Mouse (Mus musculus): ENCODE data around the gene Acap1.

Acap1 gene

GRCm38 (mm10) chr11:69920266-69921031 is 25.1 kb upstream of the Acap1 start:
- DNase-seq, result peak; percentile 80 to 82

DNA sequence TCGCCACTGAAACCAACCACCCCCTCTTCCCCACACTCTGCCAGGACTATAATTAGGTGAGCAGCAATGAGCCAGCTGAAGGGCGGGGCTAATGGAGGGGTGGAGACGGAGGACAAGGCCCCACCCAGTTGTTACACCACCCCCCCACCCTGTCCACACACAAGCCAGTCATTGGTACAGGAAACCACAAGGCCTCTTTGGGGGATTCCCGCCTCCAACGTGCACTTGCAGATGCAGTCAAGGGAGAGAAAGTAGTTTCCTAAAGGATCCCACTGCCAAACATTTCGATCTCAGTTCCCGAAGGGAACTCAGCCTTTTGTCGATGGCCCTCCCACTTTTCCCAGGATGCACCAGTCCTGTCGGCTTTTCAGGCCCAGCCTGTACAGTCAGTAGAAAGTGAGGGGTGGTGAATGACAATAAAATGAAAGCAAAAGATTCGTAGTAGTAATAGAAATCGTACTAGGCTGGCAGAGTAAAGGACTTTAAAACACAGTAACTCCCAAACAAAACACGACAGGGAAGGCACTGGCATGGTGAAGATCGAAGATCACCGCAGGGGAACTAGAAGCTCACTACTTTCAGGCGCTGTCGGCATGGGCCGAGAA is 24.4 kb upstream of the Acap1 start:
- DNase-seq, result peak; percentile 82

GRCm38 (mm10) chr11:69919053-69919452 is 23.7 kb upstream of the Acap1 start:
- DNase-seq, result no peak

GRCm38 (mm10) chr11:69918118-69918517 is 22.8 kb upstream of the Acap1 start:
- DNase-seq, result no peak

DNA sequence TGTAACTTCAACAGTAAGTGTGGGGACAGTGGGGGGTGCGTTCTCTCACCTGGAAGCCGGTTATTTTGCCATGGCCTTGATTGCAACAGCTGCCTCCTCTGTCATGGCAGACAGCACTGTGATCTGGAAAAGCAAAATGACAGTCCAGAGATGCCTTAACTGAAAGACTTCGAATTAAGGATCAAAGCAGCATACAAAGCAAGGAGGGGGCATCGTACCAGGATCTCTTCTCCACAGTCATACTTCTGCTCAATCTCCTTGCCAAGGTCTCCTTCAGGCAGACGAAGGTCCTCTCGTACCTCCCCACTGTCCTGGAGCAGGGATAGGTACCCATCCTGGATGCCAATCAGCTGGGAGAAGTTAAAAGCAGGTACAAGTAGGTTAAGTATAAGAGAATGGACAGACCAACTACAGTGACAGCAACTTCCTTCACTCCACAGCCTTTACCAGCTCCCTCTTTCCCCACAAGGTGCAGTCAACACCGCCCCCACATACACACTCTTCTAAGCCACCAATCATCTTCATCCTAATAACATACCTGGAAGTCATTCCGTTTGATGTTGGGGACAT is 22.1 kb upstream of the Acap1 start:
- peak in 1 of 2 experiments; percentile 3 for DNase-seq

DNA sequence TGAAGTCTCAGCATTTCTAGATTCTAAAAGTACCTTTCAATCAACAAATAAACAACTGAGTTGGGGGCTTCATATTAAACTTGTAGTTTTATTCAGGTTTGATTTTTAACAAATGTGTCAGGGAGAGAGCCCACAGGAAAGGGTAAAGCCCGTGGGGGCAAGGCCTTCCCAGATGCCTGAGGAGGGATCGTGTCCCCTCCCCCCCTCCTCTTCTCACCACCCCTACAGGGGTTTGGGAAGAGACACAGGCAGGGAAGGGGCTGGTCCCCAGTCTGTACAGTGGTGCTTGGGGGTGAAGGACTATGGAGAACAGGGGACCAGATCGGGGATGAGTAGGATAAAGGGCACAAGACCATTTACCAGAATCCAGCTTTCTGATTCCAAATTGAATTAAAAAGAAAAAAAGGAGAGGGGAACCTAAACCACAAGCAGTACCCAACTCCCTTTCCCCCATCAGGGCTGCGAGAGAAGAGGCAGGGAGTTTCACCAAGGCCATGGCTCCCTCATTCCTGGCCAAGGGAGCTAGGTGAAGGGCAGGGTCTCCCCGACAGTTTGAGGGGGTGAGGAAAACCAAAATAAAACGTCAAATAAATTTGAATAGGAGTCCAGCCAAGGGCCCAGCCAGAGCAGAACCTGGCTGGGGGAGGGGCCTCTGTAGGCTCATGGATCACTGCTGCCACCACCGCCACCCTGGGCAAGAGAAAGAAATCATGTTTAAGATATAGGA is 21.5 kb upstream of the Acap1 start:
- peak in 1 of 2 experiments; percentile 19 for DNase-seq

- DNase-seq, result peak in 1 of 2 experiments; percentile 24
These were observed 20.6 kb upstream of the Acap1 start for GRCm38 (mm10) chr11:69915667-69916627.

DNA sequence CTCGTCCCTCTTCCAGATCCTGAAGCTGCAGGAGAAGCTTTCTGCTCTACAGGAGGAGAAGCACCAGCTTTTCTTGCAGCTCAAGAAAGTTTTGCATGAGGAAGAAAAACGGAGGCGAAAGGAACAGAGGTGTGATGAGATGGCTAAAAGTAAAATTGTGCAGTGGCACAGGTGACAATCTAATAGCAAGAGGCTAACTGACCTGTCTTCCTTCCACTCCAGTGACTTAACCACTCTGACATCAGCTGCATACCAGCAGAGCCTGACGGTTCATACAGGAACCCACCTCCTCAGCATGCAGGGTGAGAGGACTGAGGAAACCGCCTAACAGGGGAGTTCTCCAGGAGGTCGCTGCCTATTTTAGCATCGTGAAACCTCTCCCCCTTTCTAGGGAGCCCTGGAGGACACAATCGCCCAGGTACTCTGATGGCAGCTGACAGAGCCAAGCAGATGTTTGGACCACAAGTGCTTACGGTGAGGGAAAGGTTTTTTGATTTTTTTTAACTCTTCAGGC is 19.6 kb upstream of the Acap1 start:
- DNase-seq, result peak in 1 of 2 experiments; percentile 2

- no peak for DNase-seq
These were observed 19.0 kb upstream of the Acap1 start for GRCm38 (mm10) chr11:69914372-69914764.

GRCm38 (mm10) chr11:69913554-69914371 is 18.4 kb upstream of the Acap1 start, which contains the start of gene Gps2:
Gps2 (plus strand) TSS chr11:69913888.
- peak; percentile 96 for DNase-seq

GRCm38 (mm10) chr11:69912716-69913530 is 17.6 kb upstream of the Acap1 start:
- DNase-seq, result no peak

- DNase-seq, result no peak
These were observed 16.4 kb upstream of the Acap1 start for GRCm38 (mm10) chr11:69911701-69912100.

GRCm38 (mm10) chr11:69910781-69911560 is 15.6 kb upstream of the Acap1 start:
- DNase-seq, result no peak

DNA sequence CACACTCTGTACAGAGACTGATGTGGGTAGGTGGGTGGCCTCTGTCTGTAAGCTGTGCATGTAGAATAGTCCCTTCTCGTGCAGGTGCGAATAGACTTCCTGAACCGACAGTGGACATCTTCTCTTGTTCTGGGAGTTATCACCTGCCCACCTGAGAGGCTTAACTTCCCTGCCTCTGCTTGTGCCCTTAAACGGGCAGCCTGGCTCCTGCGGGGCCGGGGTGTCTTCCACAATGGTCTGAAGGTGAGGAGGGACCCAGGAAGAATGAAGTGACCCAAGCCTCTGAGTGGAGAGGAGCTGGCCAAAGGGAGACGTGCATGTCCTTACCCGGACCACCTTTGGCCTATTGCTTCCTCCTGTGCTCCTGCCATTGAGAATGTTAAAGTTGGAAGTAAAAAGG is 14.8 kb upstream of the Acap1 start:
- no peak for DNase-seq

GRCm38 (mm10) chr11:69909174-69909573 is 13.8 kb upstream of the Acap1 start:
- DNase-seq, result no peak

GRCm38 (mm10) chr11:69908645-69909044 is 13.3 kb upstream of the Acap1 start:
- no peak for DNase-seq

DNA sequence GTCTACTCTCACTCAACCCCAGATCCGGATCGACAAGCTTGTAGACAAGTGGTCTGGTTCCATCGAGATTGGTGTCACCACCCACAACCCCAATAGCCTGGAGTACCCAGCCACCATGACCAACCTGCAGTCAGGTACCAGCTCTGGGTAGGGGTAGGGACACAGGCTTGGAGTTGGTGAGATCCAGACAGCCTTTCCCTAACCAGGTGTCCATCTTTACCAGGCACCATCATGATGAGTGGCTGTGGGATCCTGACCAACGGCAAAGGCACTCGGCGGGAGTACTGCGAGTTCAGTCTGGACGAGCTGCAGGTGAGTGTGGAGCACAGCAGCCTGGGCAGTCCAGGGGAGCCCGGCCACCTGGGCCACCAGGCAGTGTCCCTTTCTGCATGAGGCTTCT is 9.0 kb upstream of the Acap1 start:
- DNase-seq, result no peak

DNA sequence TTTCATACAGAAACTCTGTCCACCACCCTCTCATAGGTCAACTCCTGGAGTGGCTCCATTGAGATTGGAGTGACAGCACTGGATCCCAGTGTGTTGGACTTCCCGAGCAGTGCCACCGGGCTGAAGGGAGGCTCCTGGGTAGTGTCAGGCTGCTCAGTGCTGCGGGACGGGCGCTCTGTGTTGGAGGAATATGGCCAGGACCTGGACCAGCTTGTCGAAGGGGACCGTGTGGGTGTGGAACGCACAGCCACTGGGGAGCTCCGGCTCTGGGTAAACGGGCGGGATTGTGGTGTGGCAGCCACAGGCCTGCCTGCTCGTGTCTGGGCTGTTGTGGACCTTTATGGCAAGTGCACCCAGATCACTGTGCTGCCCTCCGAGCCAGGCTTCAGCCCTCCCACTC is 7.6 kb upstream of the Acap1 start:
- no peak for DNase-seq

DNA sequence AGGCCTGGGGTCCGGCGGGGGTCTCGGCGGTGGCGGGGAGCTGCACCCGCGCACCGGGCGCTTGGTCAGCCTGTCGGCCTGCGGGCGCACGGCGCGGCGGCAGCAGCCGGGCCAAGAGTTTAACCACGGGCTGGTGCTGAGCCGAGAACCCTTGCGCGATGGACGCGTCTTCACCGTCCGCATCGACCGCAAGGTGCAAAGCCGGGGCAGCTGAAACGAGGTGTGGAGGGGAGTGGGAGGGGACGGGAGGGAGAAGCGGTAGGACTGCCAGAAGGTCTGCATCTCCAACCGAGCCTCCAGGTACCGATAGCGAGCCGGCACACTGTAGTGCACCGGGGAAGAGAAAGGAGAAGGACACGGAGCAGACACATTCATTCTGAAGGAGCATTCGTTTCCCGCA is 6.7 kb upstream of the Acap1 start:
- peak in 1 of 2 experiments; percentile 74 for DNase-seq
